Mouse (Mus musculus) T-cell, adult 2 months (primary cell): ENCODE measurements around the gene Ifit1bl2.
"Not testable (repeated sequence)": the region's sequence is repeated elsewhere in the genome, so short reads cannot be mapped to it uniquely, and the experiment has no call there.

ENCODE experiments used
- DNase-seq: peaks from one replicate; pipeline ENCODE4 v3.0.0; 2022; ENCODE audit warnings: low spot score

The Ifit1bl2 gene

DNA sequence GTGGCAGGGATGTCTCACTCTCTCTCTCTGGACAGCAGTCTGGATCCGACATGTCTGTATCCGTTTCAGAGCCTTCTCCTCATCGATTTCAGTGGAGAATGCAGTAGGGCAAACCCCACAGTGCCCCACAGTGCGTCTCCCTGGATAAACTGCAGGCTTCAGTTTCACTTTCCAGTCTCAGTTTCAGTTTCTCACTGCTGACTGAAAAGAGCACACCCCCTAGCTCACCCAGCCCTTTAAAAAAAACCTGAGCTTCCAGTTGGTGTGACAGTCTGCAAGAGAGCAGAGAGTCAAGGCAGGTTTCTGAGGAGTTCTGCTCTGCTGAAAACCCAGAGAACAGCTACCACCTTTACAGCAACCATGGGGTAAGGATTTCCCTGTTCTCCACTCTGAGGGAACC lies at the start of gene Ifit1bl2, which contains the start of gene Ifit1:
TSS of gene Ifit1bl2 (minus strand) at position 121 of the 400 bp plus-strand sequence.
TSS of gene Ifit1 (plus strand) at position 249 of the 400 bp plus-strand sequence.
- peak; percentile 68 for DNase-seq

DNA sequence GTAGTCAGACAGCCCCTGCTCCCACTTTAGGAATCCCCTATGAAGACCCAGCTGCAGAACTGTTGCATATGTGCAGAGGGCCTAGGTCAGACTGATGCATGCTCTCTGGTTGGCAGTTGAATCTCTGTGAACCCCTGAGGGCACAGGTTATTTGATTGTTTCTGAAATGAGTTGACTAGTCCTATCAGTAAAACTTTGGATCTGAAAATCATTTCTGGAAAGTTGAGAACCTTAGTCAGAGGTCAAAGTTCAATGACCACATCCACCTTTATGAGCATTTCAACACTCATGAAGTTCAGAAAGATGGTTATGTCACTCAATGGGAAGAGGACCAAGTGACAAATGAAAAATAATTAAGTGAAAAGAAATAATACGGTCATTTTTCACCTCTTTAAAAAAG lies 45.0 kb upstream of the Ifit1bl2 start:
- DNase-seq = no peak

DNA sequence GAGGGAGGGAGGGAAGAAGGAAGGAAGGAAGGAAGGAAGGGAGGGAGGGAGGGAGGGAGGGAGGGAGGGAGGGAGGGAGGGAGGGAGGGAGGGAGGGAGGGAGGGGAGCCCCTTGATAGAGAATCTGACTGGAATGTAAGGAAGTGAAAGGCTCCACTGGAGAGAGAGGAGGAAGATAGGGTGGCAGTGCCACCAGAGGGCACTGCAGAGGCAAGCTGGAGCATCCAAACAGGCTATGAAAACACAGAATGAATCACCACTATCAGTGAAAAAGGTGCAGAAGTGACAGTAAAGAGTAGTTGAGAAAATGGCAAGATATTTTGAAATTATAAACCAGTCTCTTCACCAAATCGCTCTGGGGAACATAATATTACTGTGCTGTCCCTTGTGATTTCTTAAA lies 44.3 kb upstream of the Ifit1bl2 start:
- no peak for DNase-seq

DNA sequence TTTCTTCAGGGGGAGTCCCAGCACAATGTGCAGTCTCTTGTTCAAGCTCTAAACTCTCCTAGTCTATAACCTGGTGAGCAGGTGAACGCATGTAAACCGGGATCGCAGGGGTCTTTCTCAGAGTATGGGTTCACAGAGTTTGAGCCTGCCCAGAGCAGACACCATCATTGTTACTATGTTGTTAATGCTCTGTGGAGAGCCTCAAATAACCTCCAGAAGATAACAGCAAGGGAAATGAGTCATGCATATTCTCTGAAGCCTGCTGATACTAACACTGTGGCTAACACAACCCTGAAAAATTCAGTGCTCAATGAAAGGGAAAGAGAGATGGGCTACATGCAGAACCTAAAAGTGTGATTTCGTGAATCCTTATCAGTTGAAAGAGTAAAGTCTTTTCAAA lies 37.9 kb upstream of the Ifit1bl2 start:
- DNase-seq = no peak

DNA sequence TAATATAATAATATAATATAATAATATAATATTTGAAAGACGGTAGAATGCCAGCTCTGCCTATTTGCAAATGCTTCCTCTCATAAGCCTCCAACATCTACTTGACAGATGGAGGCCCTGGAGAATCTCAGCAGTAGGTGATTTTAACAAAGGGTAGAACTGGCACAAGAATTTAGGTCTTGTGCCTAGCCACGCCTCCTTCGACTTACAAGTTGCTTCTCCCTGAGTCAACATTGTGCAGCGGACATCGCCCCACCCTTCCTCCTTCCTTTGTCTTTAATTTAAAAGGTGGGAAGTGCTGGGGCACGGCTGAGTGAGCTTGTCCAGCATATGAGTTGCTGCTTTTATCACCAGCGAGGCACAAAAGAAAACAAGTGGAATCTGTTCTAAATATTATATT lies 32.9 kb upstream of the Ifit1bl2 start:
- DNase-seq = no peak

- DNase-seq = peak; percentile 48
Observed at GRCm38 (mm10) chr19:34666127-34666526, 25.6 kb upstream of the Ifit1bl2 start.

DNA sequence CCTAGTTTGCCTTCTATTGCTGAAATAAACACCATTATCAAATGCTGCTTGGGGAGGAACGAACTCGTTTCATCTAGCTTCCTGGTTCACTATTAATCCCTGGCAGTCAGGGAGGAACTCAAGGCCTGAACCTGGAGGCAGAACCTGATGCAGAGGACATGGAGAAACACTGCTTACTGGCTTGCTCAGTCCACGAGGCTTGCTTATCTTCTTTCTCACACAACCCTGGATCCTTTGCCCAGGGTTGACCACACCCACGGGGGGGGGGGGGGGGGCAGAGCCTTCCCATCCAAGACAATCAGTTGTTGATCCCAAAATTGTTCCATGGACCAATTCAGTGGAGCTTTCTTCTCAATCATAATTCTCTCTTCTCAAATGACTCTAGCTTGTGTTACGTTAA lies 22.2 kb upstream of the Ifit1bl2 start:
- DNase-seq = no peak

- peak; percentile 27 for DNase-seq
Observed at GRCm38 (mm10) chr19:34662067-34662507, 21.5 kb upstream of the Ifit1bl2 start.

GRCm38 (mm10) chr19:34656511-34657298 lies 16.2 kb upstream of the Ifit1bl2 start:
- DNase-seq = no peak

DNA sequence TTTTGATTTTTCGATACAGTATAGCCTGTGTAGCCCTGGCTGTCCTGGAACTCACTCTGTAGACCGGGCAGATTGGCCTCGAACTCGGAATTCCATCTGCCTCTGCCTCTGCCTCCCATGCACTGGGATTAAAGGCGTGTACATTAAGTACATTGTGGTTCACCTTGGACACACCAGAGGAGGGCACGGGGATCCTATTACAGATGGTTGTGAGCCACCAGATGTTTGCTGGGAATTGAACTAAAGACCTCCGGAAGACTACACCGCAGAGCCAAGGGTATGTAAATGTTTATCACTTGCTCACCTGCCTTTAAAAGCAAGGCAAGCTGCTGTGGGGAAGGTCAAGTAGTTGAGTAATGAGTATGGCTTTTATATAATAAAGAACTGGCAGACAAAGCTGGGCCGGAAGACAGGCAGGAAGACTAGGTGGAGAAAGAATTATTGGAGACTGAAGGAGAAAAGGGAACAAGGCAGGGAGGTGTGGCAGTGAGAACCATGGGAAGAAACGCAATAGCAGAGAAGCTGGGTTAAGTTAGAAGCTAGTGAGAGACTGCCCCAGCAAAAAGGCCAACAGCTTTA lies 14.8 kb upstream of the Ifit1bl2 start:
- DNase-seq = no peak

GRCm38 (mm10) chr19:34650997-34651396 lies 10.5 kb upstream of the Ifit1bl2 start:
- no peak for DNase-seq

DNA sequence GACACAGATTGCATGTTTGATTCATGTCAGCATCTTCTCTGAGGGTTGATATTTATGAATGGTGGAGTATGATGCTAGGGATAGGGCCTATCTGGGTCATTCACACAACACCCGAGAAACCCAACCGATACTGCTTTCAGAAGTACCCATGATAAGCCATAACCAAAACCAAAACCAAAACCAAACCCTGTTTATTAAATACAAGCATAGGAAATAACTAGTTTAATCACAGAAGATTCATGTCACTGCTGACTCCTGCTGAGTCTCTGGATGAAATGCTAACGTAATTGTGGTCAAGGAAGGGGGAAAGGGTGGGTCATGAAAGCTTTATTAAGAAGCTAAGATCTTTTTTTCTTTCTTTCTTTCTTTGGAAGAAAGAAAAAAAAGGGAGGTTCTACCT lies 9.7 kb upstream of the Ifit1bl2 start:
- no peak for DNase-seq

- not testable (repeated sequence) for DNase-seq
Observed at GRCm38 (mm10) chr19:34647630-34648029, 7.1 kb upstream of the Ifit1bl2 start.

DNA sequence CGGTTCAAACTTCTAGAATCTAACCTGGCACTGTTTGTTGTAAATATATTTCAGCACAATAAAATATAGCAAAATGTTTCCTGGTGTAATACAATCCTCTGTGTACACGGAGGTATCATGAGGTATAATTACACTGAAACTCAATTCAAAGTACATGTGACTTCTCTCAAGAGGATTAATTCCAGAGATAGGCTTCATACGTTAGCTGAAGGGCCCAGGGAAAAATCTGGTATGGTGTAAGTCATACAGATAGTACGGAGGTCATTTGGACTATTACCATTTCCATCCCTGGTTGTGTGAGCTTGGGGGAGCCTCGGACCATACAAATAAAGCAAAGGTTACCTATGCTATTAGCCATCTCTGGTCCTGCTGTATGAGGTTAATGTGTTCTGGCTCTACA lies 2.1 kb upstream of the Ifit1bl2 start:
- DNase-seq = no peak

- peak; percentile 52 for DNase-seq
Observed at GRCm38 (mm10) chr19:34636933-34637557, 3.5 kb downstream of the Ifit1bl2 start.

GRCm38 (mm10) chr19:34633484-34633883 lies 7.1 kb downstream of the Ifit1bl2 start:
- no peak for DNase-seq

GRCm38 (mm10) chr19:34631487-34631886 lies 9.1 kb downstream of the Ifit1bl2 start:
- DNase-seq = no peak

- no peak for DNase-seq
Observed at GRCm38 (mm10) chr19:34627496-34627895, 13.0 kb downstream of the Ifit1bl2 start.

DNA sequence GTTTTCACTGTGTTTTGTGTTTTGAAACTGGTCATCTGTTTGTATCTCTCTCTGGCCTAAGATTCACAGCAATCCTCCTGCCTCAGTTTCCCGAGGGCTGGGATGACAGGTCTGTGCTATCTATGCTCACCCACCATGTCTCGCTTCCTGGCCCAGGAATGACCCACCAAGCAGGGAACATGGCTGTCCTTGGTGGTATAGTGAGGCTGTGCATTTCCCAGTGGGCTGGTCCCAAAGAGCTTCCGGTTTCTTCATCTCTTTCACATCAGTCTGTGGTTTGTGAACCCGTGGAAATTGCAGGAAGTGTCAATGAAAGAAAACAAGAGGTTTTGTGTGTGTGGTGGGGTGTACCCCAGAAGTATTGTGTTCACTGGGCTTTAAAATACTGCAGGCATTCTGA lies 15.9 kb downstream of the Ifit1bl2 start:
- peak; percentile 53 for DNase-seq

DNA sequence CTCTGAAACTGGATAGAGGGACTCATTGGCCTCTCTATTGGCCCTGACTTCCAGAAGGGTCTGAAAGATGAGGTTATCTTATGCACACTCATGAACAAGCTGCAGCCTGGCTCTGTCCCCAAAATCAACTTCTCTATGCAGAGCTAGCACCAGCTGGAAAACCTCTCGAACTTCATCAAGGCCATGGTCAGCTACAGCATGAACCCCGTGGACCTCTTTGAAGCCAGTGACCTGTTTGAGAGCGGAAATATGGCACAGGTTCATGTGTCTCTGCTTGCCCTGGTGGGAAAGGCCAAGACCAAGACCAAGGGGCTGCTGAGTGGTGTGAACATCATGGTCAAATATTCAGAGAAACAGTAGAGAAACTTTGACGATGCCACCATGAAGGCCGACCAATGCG lies 16.8 kb downstream of the Ifit1bl2 start:
- no peak for DNase-seq

GRCm38 (mm10) chr19:34620871-34621270 lies 19.7 kb downstream of the Ifit1bl2 start:
- no peak for DNase-seq

- DNase-seq = not testable (repeated sequence)
Observed at GRCm38 (mm10) chr19:34612243-34613001, 28.1 kb downstream of the Ifit1bl2 start.
